Mouse (Mus musculus): Measurements from ENCODE around the gene Insl6.

Insl6 gene

GRCm38 (mm10) chr19:29325053-29325851 is at the start of gene Insl6:
TSS of gene Insl6 (minus strand) at chr19:29325356.
- no peak for DNase-seq (ENCODE audit: low spot score in 2 of 2)

- DNase-seq (ENCODE audit: low spot score in 2 of 2): no peak
These were observed 49.8 kb upstream of the Insl6 start for GRCm38 (mm10) chr19:29374947-29375346.

- no peak for DNase-seq (ENCODE audit: low spot score in 2 of 2)
These were observed 48.3 kb upstream of the Insl6 start for GRCm38 (mm10) chr19:29373438-29373837.

GRCm38 (mm10) chr19:29372621-29373020 is 47.5 kb upstream of the Insl6 start:
- DNase-seq (ENCODE audit: low spot score in 2 of 2): no peak

- DNase-seq (ENCODE audit: low spot score in 2 of 2): peak in 1 of 2 experiments; percentile 45
These were observed 47.0 kb upstream of the Insl6 start for GRCm38 (mm10) chr19:29372138-29372537.

- DNase-seq (ENCODE audit: low spot score in 2 of 2): no peak
These were observed 46.3 kb upstream of the Insl6 start for GRCm38 (mm10) chr19:29371284-29372081.

- no peak for DNase-seq (ENCODE audit: low spot score in 2 of 2)
These were observed 45.6 kb upstream of the Insl6 start for GRCm38 (mm10) chr19:29370545-29371283.

GRCm38 (mm10) chr19:29370112-29370511 is 45.0 kb upstream of the Insl6 start:
- DNase-seq (ENCODE audit: low spot score in 2 of 2): no peak

GRCm38 (mm10) chr19:29368671-29369309 is 43.6 kb upstream of the Insl6 start:
- no peak for DNase-seq (ENCODE audit: low spot score in 2 of 2)

- no peak for DNase-seq (ENCODE audit: low spot score in 2 of 2)
These were observed 42.9 kb upstream of the Insl6 start for GRCm38 (mm10) chr19:29368041-29368440.

GRCm38 (mm10) chr19:29366969-29367622 is 41.9 kb upstream of the Insl6 start, which contains the start of the genes Plgrkt and Cd274:
TSS of gene Plgrkt (minus strand) at chr19:29367390.
TSS of gene Cd274 (plus strand) at chr19:29367455.
- DNase-seq (ENCODE audit: low spot score in 2 of 2): peak in 1 of 2 experiments; percentile 57

GRCm38 (mm10) chr19:29366226-29366968 is 41.2 kb upstream of the Insl6 start:
- no peak for DNase-seq (ENCODE audit: low spot score in 2 of 2)

- DNase-seq (ENCODE audit: low spot score in 2 of 2): no peak
These were observed 39.9 kb upstream of the Insl6 start for GRCm38 (mm10) chr19:29365105-29365504.

GRCm38 (mm10) chr19:29364076-29364475 is 38.9 kb upstream of the Insl6 start:
- no peak for DNase-seq (ENCODE audit: low spot score in 2 of 2)

- DNase-seq (ENCODE audit: low spot score in 2 of 2): no peak
These were observed 38.4 kb upstream of the Insl6 start for GRCm38 (mm10) chr19:29363557-29363956.

GRCm38 (mm10) chr19:29362173-29362930 is 37.2 kb upstream of the Insl6 start:
- no peak for DNase-seq (ENCODE audit: low spot score in 2 of 2)

- peak; percentile 83 to 93 for DNase-seq (ENCODE audit: low spot score in 2 of 2)
These were observed 36.4 kb upstream of the Insl6 start for GRCm38 (mm10) chr19:29361468-29362130.

- no peak for DNase-seq (ENCODE audit: low spot score in 2 of 2)
These were observed 35.1 kb upstream of the Insl6 start for GRCm38 (mm10) chr19:29360251-29360650.

- no peak for DNase-seq (ENCODE audit: low spot score in 2 of 2)
These were observed 31.1 kb upstream of the Insl6 start for GRCm38 (mm10) chr19:29356281-29356680.

Data from left cerebral cortex, adult 9 months (tissue).